Mouse (Mus musculus) urinary bladder, postnatal 36 days (tissue): Measurements from ENCODE around the gene Cacybp.

Experiments used
- DNase-seq, 2 experiments: peaks; one replicate each; pipeline ENCODE4 v3.0.0; 2022; ENCODE audit warnings: low spot score in 2 of 2, mixed read lengths in 1 of 2

The Cacybp gene

GRCm38 (mm10) chr1:160212703-160213669, at the start of gene Cacybp:
TSS of gene Cacybp (minus strand) at chr1:160212875.
- peak; percentile 100 for DNase-seq

- no peak for DNase-seq
Observed at GRCm38 (mm10) chr1:160262415-160262814, 49.7 kb upstream of the Cacybp start.

DNA sequence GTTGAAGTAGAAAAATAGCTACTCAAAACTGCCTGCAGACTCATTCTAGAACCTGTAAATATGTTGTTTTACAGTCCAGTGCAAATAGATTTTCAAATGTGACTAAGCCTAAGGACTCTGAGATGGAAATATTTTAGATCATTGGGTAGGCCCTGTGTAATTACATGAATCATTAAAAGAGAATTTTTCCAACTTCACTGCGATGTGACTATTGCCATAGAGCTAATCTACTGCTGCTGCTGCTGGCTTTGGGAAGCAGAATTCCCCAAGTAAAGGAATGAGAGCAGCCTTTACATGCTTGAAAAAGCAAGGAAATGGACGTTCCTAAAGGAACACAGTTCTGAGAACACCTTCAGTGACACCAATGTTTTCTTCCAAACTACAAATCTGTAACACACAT, 49.2 kb upstream of the Cacybp start:
- DNase-seq, result no peak

GRCm38 (mm10) chr1:160260605-160261004, 47.9 kb upstream of the Cacybp start:
- no peak for DNase-seq

DNA sequence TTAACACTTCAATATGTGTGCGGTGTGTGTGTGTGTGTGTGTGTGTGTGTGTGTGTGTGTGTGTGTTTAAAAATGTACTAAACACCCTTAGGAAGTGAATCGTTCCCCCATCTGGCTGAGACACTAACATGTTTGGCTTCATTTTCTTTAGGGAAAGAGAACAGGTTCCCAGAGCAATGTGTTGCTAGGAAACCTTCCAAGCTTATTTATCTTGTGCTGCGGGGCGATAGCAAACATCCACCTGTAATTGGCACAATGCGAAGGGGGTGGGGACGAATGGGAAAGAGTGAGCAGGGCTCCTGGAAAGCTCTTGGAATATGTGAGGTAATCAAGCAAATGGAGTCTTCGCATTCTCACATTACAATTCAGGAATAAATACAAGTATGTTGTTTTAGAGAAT, 47.2 kb upstream of the Cacybp start:
- no peak for DNase-seq

- DNase-seq, result no peak
Observed at GRCm38 (mm10) chr1:160253108-160253507, 40.4 kb upstream of the Cacybp start.

DNA sequence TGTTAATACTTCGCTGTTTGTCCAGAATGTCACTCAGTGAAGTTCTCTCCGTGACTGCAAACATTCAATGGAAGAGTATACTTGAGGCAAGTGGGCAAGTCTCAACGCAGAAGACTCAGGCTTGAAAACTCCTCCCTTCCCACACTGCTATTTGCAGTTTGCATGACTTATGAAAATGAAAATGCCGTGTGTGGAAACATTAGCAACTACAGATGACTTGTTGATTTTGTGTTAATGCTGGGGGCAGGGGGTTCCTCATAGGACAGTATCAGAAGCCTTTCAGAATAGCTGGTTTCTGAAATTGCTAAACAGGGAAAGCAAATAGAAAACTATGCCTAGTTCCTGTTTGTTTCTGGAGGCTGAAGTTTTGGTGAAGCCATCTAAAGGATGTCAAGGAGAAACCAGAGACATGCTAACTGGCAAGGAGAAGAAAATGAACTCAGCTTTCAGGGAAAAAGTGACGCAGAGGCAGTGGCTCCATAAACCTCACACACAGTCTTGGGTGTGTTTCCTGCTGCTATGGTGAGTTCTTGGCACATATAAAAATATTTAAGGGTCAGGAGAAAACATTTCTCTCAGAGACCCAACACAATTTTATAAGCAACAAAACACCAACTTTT, 38.8 kb upstream of the Cacybp start:
- DNase-seq, result no peak

GRCm38 (mm10) chr1:160250782-160251181, 38.1 kb upstream of the Cacybp start:
- DNase-seq, result no peak

GRCm38 (mm10) chr1:160249786-160250185, 37.1 kb upstream of the Cacybp start:
- peak in 1 of 2 experiments; percentile 14 for DNase-seq

- DNase-seq, result no peak
Observed at GRCm38 (mm10) chr1:160247473-160247872, 34.8 kb upstream of the Cacybp start.

- no peak for DNase-seq
Observed at GRCm38 (mm10) chr1:160246844-160247243, 34.2 kb upstream of the Cacybp start.

DNA sequence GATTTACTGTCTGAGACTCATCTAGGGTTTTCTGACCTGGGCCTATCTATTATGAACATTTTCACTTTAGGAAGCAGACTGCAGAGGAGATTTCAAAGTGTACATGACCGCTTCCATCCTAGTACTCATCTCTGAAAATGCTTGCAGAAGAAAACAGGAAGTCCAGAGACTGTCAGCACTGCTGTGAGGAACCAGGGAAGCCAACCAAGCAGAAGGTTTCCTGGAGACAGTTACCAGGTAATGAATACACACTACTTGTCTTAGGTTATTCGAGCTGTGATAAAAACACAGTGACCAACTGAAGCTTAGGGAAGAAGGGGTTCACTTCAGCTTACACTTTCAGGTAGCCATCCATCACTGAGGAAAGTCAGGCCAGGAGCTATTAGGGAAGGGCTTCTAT, 33.3 kb upstream of the Cacybp start:
- DNase-seq, result no peak

DNA sequence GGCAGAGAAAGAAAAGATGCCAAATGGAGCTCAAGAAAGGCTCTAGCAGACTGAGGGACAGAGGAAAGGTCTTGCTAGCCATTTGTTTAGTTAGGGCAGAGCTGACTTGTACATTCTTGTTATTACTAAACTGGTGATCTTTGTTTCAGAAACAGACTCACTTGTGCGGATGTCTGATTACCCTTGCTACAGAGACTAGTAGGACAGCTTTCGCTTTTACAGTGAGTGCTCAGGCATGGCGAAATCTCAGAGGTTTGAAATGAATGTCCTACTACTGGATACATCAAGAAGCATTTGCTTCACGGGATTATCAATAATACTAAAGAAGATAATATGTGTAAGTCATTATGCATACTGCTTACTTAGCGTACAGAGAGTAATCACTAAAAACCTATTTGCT, 32.0 kb upstream of the Cacybp start:
- DNase-seq, result no peak

DNA sequence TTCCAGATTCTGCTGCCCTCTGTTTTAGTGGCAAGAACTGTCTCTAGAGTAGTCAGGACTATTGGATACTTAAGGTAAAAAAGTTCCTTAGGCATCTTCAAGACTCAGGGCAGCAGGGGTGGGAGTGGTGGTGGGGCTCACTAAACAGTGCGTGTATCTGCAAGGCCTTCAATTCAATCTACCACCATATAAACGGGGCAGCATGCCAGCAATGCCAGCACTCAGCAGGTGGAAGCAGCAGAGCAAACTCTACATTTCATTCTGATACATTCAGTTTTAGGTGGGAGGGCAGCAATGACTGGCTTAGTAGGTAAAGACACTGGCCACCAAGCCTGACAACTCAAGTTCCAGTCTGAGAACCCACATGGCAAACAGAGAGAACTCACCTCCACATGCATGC, 27.4 kb upstream of the Cacybp start:
- DNase-seq, result no peak

GRCm38 (mm10) chr1:160238852-160239443, 26.3 kb upstream of the Cacybp start:
- DNase-seq, result no peak

DNA sequence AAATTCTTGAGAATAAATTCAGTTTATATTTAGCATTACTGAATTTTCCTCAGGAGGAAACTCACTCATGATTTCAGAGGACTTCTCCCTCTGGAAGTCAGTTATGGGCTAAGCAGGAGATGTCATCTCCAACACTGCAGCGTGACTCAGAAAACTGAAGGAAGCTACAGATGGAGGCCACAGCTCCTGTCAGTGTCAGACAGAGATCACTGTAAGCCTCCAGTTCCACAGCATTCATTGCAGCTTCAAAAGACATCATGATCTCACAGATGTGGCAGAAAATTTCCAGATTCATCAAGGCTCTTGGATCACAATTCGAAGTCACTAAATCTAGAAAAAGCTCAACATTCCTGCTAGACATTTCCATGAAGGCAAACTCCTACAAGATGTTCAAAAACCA, 25.3 kb upstream of the Cacybp start:
- no peak for DNase-seq

GRCm38 (mm10) chr1:160233921-160234320, 21.2 kb upstream of the Cacybp start:
- DNase-seq, result no peak

DNA sequence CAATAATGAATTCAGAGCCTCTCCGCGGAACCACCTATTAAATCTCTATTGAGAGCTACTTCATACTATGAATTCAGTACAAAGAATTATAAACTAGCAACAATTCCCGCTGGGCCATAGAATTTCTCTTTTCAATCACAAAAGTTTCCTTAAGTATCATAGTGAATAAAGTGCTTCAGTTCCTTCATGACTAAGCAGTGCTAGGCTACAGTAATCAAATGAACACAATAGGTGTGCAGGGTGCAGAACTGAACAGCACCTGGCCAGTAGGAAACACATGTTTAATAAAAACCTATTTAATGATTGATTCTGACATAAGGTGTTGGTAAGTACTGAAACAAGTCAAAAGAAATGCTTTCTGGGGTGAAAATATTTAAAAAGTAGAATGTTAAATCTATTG, 19.4 kb upstream of the Cacybp start:
- no peak for DNase-seq

- DNase-seq, result no peak
Observed at GRCm38 (mm10) chr1:160231013-160231412, 18.3 kb upstream of the Cacybp start.

DNA sequence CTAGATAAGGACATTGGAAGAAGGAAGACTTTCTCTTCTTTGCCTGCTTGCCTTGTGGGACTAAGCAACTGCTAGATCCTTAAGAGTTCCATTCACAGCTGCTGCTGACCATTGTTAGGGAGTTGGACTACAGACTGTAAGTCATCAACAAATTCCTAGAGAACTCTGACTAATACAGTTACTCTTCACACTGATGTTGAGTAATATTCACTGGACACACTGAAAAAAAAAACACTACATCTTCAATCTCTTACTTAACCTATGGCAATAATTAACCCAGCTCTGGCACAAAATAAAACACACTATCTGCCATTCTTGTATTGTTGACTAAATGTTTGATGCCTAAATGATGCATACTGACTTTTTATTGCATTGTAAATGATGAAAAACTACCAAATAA, 15.2 kb upstream of the Cacybp start:
- no peak for DNase-seq

GRCm38 (mm10) chr1:160227196-160227595, 14.5 kb upstream of the Cacybp start:
- DNase-seq, result no peak

DNA sequence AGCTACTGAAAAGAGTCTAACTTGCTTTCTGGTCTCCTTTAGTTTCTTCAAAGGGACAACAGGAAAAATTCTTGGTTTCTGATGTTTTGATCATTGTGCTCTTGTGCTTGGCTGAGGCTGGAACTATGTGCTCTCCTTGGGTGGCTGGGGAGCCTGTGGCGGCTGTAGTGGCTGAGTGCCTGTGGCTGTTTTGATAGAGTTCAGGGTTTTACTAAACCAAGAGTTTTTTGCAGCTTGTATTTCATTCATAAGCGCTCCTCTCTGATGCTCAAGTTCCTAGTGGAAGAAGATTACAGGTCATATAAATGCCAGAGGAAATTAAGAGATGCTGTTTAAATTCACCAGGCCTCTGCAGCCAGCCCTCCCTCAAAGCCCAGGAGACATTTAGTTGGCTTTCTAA, 11.4 kb upstream of the Cacybp start:
- DNase-seq, result no peak

DNA sequence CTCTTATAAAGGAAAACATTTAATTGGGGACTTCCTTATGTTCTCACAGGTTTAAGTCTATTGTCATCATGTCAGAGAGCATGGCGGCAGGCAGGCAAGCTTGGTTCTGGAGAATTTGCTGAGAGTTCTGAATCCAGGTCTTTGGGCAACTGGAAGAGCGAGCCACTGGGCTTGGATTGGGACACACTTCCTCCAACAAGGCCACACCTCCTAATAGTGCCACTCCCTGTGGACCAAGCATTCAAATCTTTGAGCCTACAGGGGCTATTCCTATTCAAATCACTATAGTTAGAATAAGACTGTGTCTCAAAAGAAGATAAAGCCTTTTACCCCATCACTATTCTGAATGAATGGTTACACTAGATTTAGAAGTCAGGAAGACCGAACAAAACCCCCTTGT, 5.2 kb upstream of the Cacybp start:
- no peak for DNase-seq
